Mouse (Mus musculus) lung, postnatal 10 days (tissue): ENCODE results near the gene Tnfrsf13b.
"Not testable (repeated sequence)": the region's sequence is repeated elsewhere in the genome, so short reads cannot be mapped to it uniquely, and the experiment has no call there.

Experiments used
- DNase-seq: peaks from one replicate; pipeline ENCODE4 v3.0.0; 2021

Gene Tnfrsf13b

DNA sequence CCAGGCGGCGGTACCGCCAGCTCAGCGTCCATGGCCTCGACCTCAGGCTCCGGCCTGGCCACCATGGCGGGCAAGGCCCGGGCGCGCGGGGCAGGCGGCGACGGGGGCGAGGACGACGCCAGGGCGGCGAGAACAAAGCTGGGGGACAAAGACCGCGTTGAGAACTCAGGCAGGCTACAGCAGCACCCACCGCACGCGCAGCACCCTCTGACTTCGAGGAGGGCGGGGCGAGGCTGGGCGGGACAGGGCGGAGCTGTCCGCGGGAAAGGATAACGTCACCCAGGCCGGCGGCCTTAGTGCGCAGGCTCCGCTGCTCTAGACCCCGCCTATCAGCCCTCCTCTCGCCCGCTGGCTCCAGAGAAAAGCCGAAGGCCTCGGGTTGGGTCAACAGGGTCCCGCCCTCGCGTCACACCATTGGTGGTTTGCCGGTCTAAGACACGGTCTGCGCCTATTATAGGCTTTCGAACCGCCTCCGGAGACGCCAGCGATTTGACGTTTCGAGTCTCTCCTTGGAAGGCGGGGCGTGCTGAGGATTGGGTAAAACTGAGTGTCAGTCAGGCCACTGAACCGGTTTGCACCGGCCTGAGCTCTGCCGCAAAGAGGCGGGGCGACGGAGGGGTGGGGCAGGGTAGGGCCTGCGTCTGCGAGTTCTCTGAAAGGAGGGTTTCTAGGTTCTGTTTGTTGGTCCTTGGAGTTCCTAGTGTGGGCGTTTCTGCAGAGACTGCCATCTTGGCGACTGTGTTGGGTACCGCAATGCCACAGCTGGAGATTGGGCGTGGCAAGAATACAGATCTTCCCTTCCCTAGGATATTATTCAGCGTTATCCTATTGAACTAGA lies 48.5 kb downstream of the Tnfrsf13b start, which contains the start of gene Usp22:
Gene Usp22 (minus strand): TSS at position 235 of the 838 bp plus-strand sequence.
- peak; percentile 100 for DNase-seq

DNA sequence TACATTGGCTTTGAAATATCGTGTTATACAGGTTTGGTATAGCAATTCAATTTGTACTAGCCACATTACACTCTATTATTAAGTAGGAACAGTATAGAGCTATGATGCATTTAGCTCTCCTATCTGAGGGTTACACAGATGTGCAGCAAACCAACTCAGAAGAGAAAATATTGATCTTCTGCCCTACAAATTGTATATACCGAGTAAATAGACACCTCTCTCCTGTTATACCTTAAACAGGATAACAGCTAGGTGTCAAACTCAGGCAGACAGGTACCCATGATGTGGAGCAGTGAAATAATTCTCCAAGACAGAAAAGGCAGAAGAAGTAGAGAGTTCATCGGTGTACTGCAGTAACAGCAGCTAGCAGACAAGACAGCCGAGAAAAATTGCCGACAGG lies 49.2 kb downstream of the Tnfrsf13b start:
- no peak for DNase-seq

DNA sequence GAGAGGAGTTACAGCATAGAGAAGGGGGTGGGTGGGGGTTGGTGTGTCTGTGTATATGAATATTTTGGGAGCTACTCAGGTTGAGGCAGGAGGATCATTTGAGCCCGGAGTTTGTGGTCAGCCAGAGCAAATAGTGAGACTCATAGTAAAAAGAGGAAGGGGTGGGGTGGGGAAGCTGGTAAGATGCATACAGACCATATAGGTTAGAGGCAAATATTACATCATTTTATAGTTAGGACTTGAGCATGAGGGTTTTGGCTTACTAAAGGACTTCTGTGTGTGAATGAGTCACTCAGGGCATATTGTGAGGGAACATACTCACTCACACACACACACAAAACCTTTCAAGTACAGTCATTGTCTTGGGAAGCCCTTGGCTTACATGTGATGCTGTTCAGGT lies 49.8 kb downstream of the Tnfrsf13b start:
- DNase-seq: no peak

DNA sequence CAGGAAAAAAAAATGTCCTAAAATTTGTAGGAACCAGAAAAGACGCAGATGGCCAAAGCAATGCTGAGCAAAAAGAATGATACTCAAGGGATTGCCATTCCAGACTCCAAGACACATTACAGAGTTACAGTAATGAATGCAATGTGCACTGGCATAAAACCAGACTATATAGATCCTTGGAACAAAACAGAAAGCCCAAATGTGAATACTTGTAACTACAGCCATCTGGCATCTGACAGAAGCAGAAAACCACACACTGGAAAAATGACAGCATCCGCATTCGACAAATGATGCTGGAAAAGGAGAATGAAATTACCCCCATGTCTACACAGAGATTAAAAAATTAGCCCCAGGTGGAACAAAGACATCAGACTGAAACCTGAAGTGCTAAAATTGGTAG lies 53.8 kb downstream of the Tnfrsf13b start:
- DNase-seq: no peak

DNA sequence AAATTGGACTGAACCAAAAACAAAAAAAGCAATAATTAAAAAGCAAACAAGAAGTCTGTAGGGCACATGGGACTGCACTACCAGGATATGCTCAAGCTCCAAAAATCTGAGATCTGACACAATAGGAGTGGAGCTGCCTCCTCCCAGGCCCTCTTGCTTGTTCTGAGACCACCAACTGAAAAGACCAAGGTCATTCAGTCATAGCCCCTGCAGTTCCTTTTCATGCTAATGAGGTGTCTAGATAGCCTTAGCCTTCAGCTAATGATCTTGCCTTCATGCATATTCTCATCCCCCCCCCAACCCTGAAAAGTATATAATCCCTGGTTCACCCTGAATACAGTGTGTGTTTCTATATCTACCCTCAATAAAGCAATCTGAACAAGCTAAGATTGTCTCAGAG lies 55.1 kb downstream of the Tnfrsf13b start:
- DNase-seq: no peak

DNA sequence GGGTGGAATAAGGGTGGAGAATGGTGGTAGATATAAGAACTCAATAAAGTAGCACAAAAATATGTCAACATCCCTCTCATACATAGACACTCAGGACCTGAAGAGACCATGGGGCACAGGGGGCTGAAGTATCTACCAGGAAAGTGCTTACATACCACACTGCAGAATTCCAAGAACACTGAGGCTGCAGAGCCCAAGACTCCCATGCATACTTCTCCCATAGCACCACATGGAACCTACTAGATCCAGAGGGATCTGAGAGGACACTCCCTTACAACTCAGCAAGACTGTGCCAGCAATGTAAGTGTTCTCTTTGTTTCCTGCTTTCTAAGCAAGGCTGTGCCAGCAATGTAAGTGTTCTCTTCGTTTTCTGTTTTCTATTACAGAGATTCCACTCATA lies 57.3 kb downstream of the Tnfrsf13b start:
- no peak for DNase-seq

DNA sequence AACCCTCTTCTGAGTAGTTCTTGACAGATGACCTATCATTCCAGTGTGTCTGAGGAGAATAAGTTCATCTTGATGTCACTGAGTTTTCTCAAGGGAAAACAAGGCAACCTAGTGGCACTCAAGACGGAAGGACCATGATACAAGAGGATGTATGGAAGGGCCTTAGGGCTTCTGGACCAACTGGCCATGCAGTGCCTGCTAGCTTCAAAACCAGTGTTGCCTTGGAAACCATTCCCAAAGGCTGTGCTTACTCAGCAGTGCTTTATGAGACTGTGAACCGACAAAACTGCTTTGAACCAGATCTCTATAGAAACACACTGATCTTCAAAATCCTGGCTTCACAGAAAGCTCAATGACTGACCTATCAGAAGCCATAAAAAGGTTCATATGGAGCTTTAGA lies 64.2 kb downstream of the Tnfrsf13b start:
- DNase-seq: no peak

DNA sequence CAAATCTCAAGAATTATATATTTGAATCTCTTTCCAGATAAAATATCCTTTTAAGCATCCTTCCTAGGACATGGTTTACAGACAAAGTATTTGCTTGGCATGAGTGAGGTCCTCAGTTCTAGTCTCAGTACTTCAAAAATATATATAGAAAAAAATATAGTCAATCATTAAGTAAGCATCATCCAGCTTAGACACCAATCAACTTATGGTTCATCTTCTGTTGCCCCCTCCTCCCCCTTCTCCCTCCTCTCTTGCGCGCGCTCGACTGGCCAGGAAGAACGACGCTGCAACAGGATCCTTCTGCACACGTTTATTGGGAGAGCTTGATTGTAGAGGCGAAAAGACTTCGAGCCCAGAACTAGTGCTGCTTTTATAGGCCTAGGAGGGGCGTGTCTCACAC lies 65.6 kb downstream of the Tnfrsf13b start:
- not testable (repeated sequence) for DNase-seq

DNA sequence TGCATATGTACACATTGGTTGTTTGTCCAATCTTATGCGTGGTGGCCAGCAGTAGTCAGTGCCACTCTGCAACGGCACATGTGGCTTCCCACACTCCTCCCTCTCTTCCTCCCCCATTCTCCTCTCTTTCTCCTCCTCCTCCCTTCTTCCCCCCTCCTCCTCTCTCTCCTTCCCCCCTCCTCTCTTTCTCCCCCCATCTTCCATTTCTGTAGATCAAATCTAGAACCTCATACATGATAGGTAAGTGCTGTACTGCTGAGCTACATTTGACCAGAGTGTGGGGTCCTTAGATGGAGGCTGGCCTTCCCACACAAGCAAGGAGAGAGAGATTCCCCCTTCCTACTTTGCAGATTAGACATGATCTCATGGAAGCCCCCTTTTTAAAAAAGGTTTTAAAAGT lies 66.2 kb downstream of the Tnfrsf13b start:
- no peak for DNase-seq

DNA sequence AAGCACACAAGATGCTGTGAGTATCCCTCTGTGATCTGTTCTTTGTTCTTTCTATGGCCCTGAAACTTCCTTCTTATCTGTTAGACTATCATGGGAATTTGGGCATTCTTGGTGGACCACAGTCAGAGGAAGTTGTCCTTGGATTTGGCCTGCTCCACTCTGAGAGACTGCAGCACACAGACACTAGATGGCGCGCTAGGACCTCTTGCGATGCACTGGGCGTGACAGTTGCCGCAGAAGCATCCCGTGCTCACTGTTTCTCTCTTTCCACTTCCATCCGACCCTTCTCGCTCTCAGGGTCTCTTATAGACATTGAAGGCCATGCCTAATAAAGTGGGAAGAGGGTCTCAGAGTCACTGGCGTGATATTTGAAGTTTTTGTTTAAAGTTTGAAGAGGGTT lies 66.8 kb downstream of the Tnfrsf13b start:
- DNase-seq: peak; percentile 91

DNA sequence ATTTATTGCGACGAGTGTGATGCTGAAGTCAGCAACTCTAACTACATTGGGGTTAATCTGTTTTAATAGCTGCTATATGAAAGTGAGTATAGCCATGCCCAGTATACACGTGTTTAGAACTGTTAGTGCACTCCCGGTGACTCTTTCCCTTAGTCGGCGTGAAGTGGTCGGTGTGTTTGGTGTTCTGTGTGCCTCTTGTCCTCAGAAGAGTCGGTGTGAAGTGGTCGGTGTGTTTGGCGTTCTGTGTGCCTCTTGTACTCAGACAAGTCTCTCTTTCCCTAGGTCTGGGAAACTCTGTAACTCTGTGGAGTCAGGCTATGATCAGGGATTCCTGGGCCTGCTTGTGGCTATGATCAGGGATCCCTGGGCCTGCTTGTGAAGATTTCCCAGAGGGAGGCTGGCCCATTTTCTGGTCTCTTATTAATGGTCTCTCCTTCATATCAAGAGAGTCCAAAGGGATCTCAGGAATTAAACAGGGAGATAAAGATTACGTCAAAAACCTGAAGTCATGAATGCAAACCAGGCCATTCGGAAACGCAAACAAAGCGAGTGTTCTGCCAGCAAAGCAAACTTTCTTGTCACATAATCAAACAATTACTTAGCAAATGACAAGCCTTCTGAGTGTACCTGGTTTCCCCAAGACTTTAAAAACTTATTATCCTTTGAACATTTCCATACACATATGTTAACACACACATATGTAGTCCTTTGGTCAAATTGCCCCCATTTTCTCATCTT lies 70.2 kb downstream of the Tnfrsf13b start:
- no peak for DNase-seq

DNA sequence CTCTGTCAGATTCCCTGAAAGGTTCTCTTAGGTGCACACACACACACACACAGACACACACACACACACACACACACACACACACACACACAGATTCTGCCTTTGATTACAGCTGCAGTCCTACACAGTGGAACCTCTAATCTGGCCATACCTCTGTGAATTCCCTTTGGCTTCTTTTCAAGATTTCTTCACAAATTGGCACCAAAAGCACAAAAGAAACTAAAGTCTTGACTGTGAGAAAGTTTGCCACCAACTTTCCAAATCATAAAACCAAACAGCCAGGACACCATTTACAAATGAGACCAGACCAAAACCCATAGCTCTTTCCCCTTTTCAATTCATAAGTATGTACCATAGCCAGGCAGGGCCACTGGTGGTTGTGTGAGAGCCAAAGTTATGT lies 71.4 kb downstream of the Tnfrsf13b start:
- no peak for DNase-seq
